Mouse (Mus musculus) gastrocnemius, postnatal 14 days (tissue): ENCODE measurements around the gene Scrn2. TPM values are rescaled to one million over a fixed set of nuclear protein-coding genes. Genes with fewer than 3 reads are reported as not detected.

ENCODE experiments used
- microRNA-seq, 2 experiments: library from miRNA; unstranded; fragments of <30 nt; microRNA quantifications; one replicate each; pipeline ENCODE4 v1.2.0; 2021
- total RNA-seq, 2 experiments: library from RNA; stranded (reverse); gene quantifications; 2 replicates each; pipeline ENCODE4 v1.2.3; 2021

Gene Scrn2
- total RNA-seq, 2 experiments from 2014 or later: 8.9 to 10.4 TPM

Small RNAs within 50 kb of the gene (microRNA-seq; reads per million reads assigned to microRNA genes)
- 0.32 to 1.0 reads per million in 2 experiments for gene Mir8103

Other genes starting within 250 kb of the Scrn2 start
- gene Cbx1, start 240.8 kb upstream of the Scrn2 start, total RNA-seq: 10 to 100 TPM; 36.4 to 37.5 TPM
- 100 to 1,000 TPM; 241 to 268 TPM for gene Nfe2l1, start 200.0 kb upstream of the Scrn2 start, total RNA-seq
- gene Copz2, start 180.1 kb upstream of the Scrn2 start, total RNA-seq: 10 to 100 TPM; 28.3 to 36.3 TPM
- 10 to 100 TPM; 26.5 to 30.0 TPM for gene Cdk5rap3, start 113.4 kb upstream of the Scrn2 start, total RNA-seq
- gene Prr15l, start 101.8 kb upstream of the Scrn2 start, total RNA-seq: not detected
- gene Pnpo, start 86.0 kb upstream of the Scrn2 start, total RNA-seq: 1 to 10 TPM; 8.5 to 9.5 TPM
- gene Sp2, start 47.0 kb upstream of the Scrn2 start, total RNA-seq: 10 to 100 TPM; 13.1 to 13.6 TPM
- gene Sp6, start 16.5 kb upstream of the Scrn2 start, total RNA-seq: under 1 TPM; 0.10 to 0.11 TPM
- not detected for gene Lrrc46, start 11.5 kb downstream of the Scrn2 start, total RNA-seq
- 10 to 100 TPM; 39.8 to 44.0 TPM for gene Mrpl10, start 11.6 kb downstream of the Scrn2 start, total RNA-seq
- 1 to 10 TPM; 2.7 to 3.3 TPM for gene Osbpl7, start 20.7 kb downstream of the Scrn2 start, total RNA-seq
- 1 to 10 TPM in 1 of 2 experiments, under 1 TPM in 1; 0.97 to 1.4 TPM for gene Tbx21, start 85.4 kb downstream of the Scrn2 start, total RNA-seq
- 1 to 10 TPM; 5.2 to 6.5 TPM for gene Tbkbp1, start 121.6 kb downstream of the Scrn2 start, total RNA-seq
- 10 to 100 TPM; 55.8 to 65.2 TPM for gene Kpnb1, start 157.9 kb downstream of the Scrn2 start, total RNA-seq